Mouse (Mus musculus): ENCODE measurements around the gene Sympk.

- no peak for TF ChIP-seq CTCF (IDR thresholded peaks at IDR 0.05; ENCODE audit: low read depth)
- no peak for TF ChIP-seq EP300 (optimal IDR thresholded peaks at IDR 0.05)
Observed at GRCm38 (mm10) chr7:19055108-19055507, 30.9 kb downstream of the Sympk start.

Measured in stomach, postnatal 0 days (tissue).